Mouse (Mus musculus): ENCODE measurements around the gene Atp5j2. TPM values are rescaled to one million over a fixed set of nuclear protein-coding genes. Genes with fewer than 3 reads are reported as not detected.
A peak's percentile ranks its signal among the peaks of the same experiment; 100 is the strongest.
"Not testable (repeated sequence)": the region's sequence is repeated elsewhere in the genome, so short reads cannot be mapped to it uniquely, and the experiment has no call there.

Atp5j2 gene
- polyA plus RNA-seq, 1 experiment from 2014 or later: 711 TPM

- DNase-seq (ENCODE audit: low spot score) (no peak), ATAC-seq (replicated peaks; ENCODE audit: low FRiP score, low read depth) (no peak)
- no peak overlapping the region for H3K9ac ChIP-seq (ENCODE audit: low read depth, low read length)
- no peak overlapping the region for H3K27ac ChIP-seq
- WGBS: 68% methylated on average over 4 of the region's 4 CpGs
- TF ChIP-seq CTCF (IDR thresholded peaks at IDR 0.05; ENCODE audit: low read depth): peak; percentile 49
- H3K27me3 ChIP-seq (ENCODE audit: insufficient read depth, low read length): no peaks in the 10 kb centered on the region
- peaks cover 28% of the 10 kb centered on the region for H3K36me3 ChIP-seq (ENCODE audit: insufficient read depth, low read length)
- no peaks in the 10 kb centered on the region for H3K9me3 ChIP-seq (replicated peaks; ENCODE audit: low read length)
- no peaks in the 10 kb centered on the region for H3K4me1 ChIP-seq (replicated peaks; ENCODE audit: insufficient read depth, low read length)
- no peak overlapping the region for H3K4me2 ChIP-seq (ENCODE audit: low read length)
- H3K4me3 ChIP-seq (replicated peaks; ENCODE audit: low read depth, low read length): no peak overlapping the region
Measured at GRCm38 (mm10) chr5:145214679-145215078, 22.8 kb upstream of the Atp5j2 start.

- 94% methylated on average over 3 of the region's 3 CpGs for WGBS
- Histone ChIP-seq H3K36me3 (ENCODE audit: insufficient read depth, low read length) (peaks cover 24% of the 10 kb centered on the region), H3K4me2 (ENCODE audit: low read length) (no peak overlapping the region)
Measured at GRCm38 (mm10) chr5:145213505-145213904, 21.6 kb upstream of the Atp5j2 start.

GRCm38 (mm10) chr5:145212216-145212615, 20.4 kb upstream of the Atp5j2 start:
- DNase-seq (ENCODE audit: low spot score) (no peak), ATAC-seq (replicated peaks; ENCODE audit: low FRiP score, low read depth) (no peak)
- WGBS: 87% methylated on average over 4 of the region's 4 CpGs
- no peaks in the 10 kb centered on the region for H3K27me3 ChIP-seq (ENCODE audit: insufficient read depth, low read length)
- H3K9me3 ChIP-seq (replicated peaks; ENCODE audit: low read length): no peaks in the 10 kb centered on the region
- H3K9ac ChIP-seq (ENCODE audit: low read depth, low read length): no peak overlapping the region
- H3K4me1 ChIP-seq (replicated peaks; ENCODE audit: insufficient read depth, low read length): no peaks in the 10 kb centered on the region
- no peak for TF ChIP-seq CTCF (IDR thresholded peaks at IDR 0.05; ENCODE audit: low read depth)
- H3K36me3 ChIP-seq (ENCODE audit: insufficient read depth, low read length): peaks cover 20% of the 10 kb centered on the region
- no peak overlapping the region for H3K27ac ChIP-seq
- no peak overlapping the region for H3K4me3 ChIP-seq (replicated peaks; ENCODE audit: low read depth, low read length)
- H3K4me2 ChIP-seq (ENCODE audit: low read length): no peak overlapping the region

More at GRCm38 (mm10) chr5:145213505-145213904, 21.6 kb upstream of the Atp5j2 start:
- Histone ChIP-seq H3K27ac (no peak overlapping the region), H3K4me1 (replicated peaks; ENCODE audit: insufficient read depth, low read length) (no peaks in the 10 kb centered on the region), H3K9me3 (replicated peaks; ENCODE audit: low read length) (no peaks in the 10 kb centered on the region), H3K4me3 (replicated peaks; ENCODE audit: low read depth, low read length) (no peak overlapping the region), H3K27me3 (ENCODE audit: insufficient read depth, low read length) (no peaks in the 10 kb centered on the region), H3K9ac (ENCODE audit: low read depth, low read length) (no peak overlapping the region)
- DNase-seq (ENCODE audit: low spot score) (no peak), ATAC-seq (replicated peaks; ENCODE audit: low FRiP score, low read depth) (no peak)
- no peak for TF ChIP-seq CTCF (IDR thresholded peaks at IDR 0.05; ENCODE audit: low read depth)

- no peak overlapping the region for H3K4me2 ChIP-seq (ENCODE audit: low read length)
- no peak for TF ChIP-seq CTCF (IDR thresholded peaks at IDR 0.05; ENCODE audit: low read depth)
- WGBS: 93% methylated on average over 4 of the region's 4 CpGs
- no peaks in the 10 kb centered on the region for H3K27me3 ChIP-seq (ENCODE audit: insufficient read depth, low read length)
- DNase-seq (ENCODE audit: low spot score) (no peak), ATAC-seq (replicated peaks; ENCODE audit: low FRiP score, low read depth) (no peak)
- peaks cover 20% of the 10 kb centered on the region for H3K36me3 ChIP-seq (ENCODE audit: insufficient read depth, low read length)
- no peak overlapping the region for H3K27ac ChIP-seq
- H3K4me1 ChIP-seq (replicated peaks; ENCODE audit: insufficient read depth, low read length): no peaks in the 10 kb centered on the region
- no peak overlapping the region for H3K4me3 ChIP-seq (replicated peaks; ENCODE audit: low read depth, low read length)
- no peak overlapping the region for H3K9ac ChIP-seq (ENCODE audit: low read depth, low read length)
- H3K9me3 ChIP-seq (replicated peaks; ENCODE audit: low read length): no peaks in the 10 kb centered on the region
Measured at GRCm38 (mm10) chr5:145211340-145211739, 19.5 kb upstream of the Atp5j2 start.

GRCm38 (mm10) chr5:145208391-145208790, 16.5 kb upstream of the Atp5j2 start:
- not testable (repeated sequence) for H3K27ac ChIP-seq; H3K4me2 ChIP-seq (ENCODE audit: low read length); H3K4me3 ChIP-seq (replicated peaks; ENCODE audit: low read depth, low read length); ATAC-seq (replicated peaks; ENCODE audit: low FRiP score, low read depth); H3K27me3 ChIP-seq (ENCODE audit: insufficient read depth, low read length); DNase-seq (ENCODE audit: low spot score); H3K9ac ChIP-seq (ENCODE audit: low read depth, low read length); H3K9me3 ChIP-seq (replicated peaks; ENCODE audit: low read length); H3K4me1 ChIP-seq (replicated peaks; ENCODE audit: insufficient read depth, low read length)
- H3K36me3 ChIP-seq (ENCODE audit: insufficient read depth, low read length): peaks cover 20% of the 10 kb centered on the region
- 53% methylated on average over 11 of the region's 11 CpGs for WGBS

- ATAC-seq (replicated peaks; ENCODE audit: low FRiP score, low read depth): no peak
- 83% methylated on average over 5 of the region's 6 CpGs for WGBS
- no peak overlapping the region for H3K4me3 ChIP-seq (replicated peaks; ENCODE audit: low read depth, low read length)
Measured at GRCm38 (mm10) chr5:145207954-145208353, 16.1 kb upstream of the Atp5j2 start.

GRCm38 (mm10) chr5:145207385-145207784, 15.5 kb upstream of the Atp5j2 start:
- Histone ChIP-seq H3K27me3 (ENCODE audit: insufficient read depth, low read length) (no peaks in the 10 kb centered on the region), H3K4me2 (ENCODE audit: low read length) (no peak overlapping the region), H3K9me3 (replicated peaks; ENCODE audit: low read length) (no peaks in the 10 kb centered on the region), H3K9ac (ENCODE audit: low read depth, low read length) (no peak overlapping the region), H3K4me3 (replicated peaks; ENCODE audit: low read depth, low read length) (no peak overlapping the region), H3K27ac (no peak overlapping the region), H3K4me1 (replicated peaks; ENCODE audit: insufficient read depth, low read length) (no peaks in the 10 kb centered on the region; the same call in 1 of the 2 replicates), H3K36me3 (ENCODE audit: insufficient read depth, low read length) (peaks cover 14% of the 10 kb centered on the region)
- ATAC-seq (replicated peaks; ENCODE audit: low FRiP score, low read depth) (no peak), DNase-seq (ENCODE audit: low spot score) (no peak)
- TF ChIP-seq CTCF (IDR thresholded peaks at IDR 0.05; ENCODE audit: low read depth): no peak
- WGBS: 95% methylated on average over 6 of the region's 6 CpGs

More at GRCm38 (mm10) chr5:145207954-145208353, 16.1 kb upstream of the Atp5j2 start:
- no peak for TF ChIP-seq CTCF (IDR thresholded peaks at IDR 0.05; ENCODE audit: low read depth)
- H3K9me3 ChIP-seq (replicated peaks; ENCODE audit: low read length): no peaks in the 10 kb centered on the region
- H3K27ac ChIP-seq: no peak overlapping the region
- H3K9ac ChIP-seq (ENCODE audit: low read depth, low read length): no peak overlapping the region
- no peak overlapping the region for H3K4me2 ChIP-seq (ENCODE audit: low read length)
- no peak for DNase-seq (ENCODE audit: low spot score)
- no peaks in the 10 kb centered on the region for H3K27me3 ChIP-seq (ENCODE audit: insufficient read depth, low read length)
- H3K36me3 ChIP-seq (ENCODE audit: insufficient read depth, low read length): peaks cover 17% of the 10 kb centered on the region
- no peaks in the 10 kb centered on the region; the same call in 1 of the 2 replicates for H3K4me1 ChIP-seq (replicated peaks; ENCODE audit: insufficient read depth, low read length)
